Comparison of ENCODE assay signal across 39 mouse cellular contexts in genomic region chr7:140172936-140173335, GRCm38 (mm10). TPM values are rescaled to one million over a fixed set of nuclear protein-coding genes. Genes with fewer than 3 reads are reported as not detected.
DNase-seq lines count a peak whose midpoint lies in the region; ATAC-seq and TF ChIP-seq lines count a peak whose summit lies in the region.
"Had no signal": no experiment of that assay in that cellular context is flagged by ENCODE, and none has a peak within 500 bp of the region (broad histone marks: within the 10 kb centered on the region; RNA-seq: fewer than 3 reads in every experiment).

TSS of gene Olfr523 (plus strand) at chr7:140173217.

- no peaks in the 10 kb centered on the region for H3K4me1 ChIP-seq in hindbrain, postnatal 0 days (ENCODE audit: insufficient read depth, low read length)
- no peaks in the 10 kb centered on the region for H3K4me1 ChIP-seq in hindbrain, embryonic 12.5 days
- no peaks in the 10 kb centered on the region for H3K4me1 ChIP-seq in heart, embryonic 10.5 days
- H3K4me1 ChIP-seq: heart, embryonic 12.5 days; hindbrain, embryonic 15.5 days; liver, embryonic 15.5 days; midbrain, embryonic 10.5 days; neural tube, embryonic 12.5 days had no signal

- no peak within 1 kb of the TSS for H3K4me2 ChIP-seq in hindbrain, postnatal 0 days (ENCODE audit: low read depth, low read length)
- no peak within 1 kb of the TSS for H3K4me2 ChIP-seq in hindbrain, embryonic 12.5 days (replicated peaks)
- H3K4me2 ChIP-seq: heart, embryonic 12.5 days; hindbrain, embryonic 15.5 days; liver, embryonic 15.5 days; lung, embryonic 14.5 days; neural tube, embryonic 12.5 days had no signal

- DNase-seq in hindbrain, postnatal 0 days (ENCODE audit: low spot score), result peak; percentile 15
- peak; percentile 77 for DNase-seq in cerebellum, adult 11-12 months
- DNase-seq in cerebellum, adult 9-11 months, result peak; percentile 82
- no peak for DNase-seq in frontal cortex, adult 2 months (ENCODE audit: extremely low spot score in 1 of 2, low spot score in 1 of 2)
- DNase-seq in kidney, adult 9 months, result no peak
- DNase-seq in heart, embryonic 10.5 days (ENCODE audit: low spot score), result no peak
- DNase-seq: adrenal gland, postnatal 10 days; gastrocnemius, postnatal 14 days; heart, adult 18-20 months; kidney, adult 18-20 months; kidney, postnatal 4 days; layer of hippocampus, postnatal 36 days; lung, embryonic 14.5 days; lung, postnatal 14 days; right cerebral cortex, adult 18-20 months; thymus, adult 18-20 months; thymus, postnatal 25 days had no signal

- no peaks in the 10 kb centered on the region for H3K9me3 ChIP-seq in hindbrain, postnatal 0 days (ENCODE audit: low read length)
- H3K9me3 ChIP-seq in hindbrain, embryonic 12.5 days (replicated peaks), result no peaks in the 10 kb centered on the region
- H3K9me3 ChIP-seq in heart, embryonic 10.5 days, result no peaks in the 10 kb centered on the region
- H3K9me3 ChIP-seq: heart, embryonic 12.5 days; hindbrain, embryonic 15.5 days; liver, embryonic 15.5 days; midbrain, embryonic 10.5 days; neural tube, embryonic 12.5 days had no signal

- no peaks in the 10 kb centered on the region for H3K27me3 ChIP-seq in hindbrain, postnatal 0 days (ENCODE audit: insufficient read depth, low read length)
- no peaks in the 10 kb centered on the region for H3K27me3 ChIP-seq in hindbrain, embryonic 12.5 days
- H3K27me3 ChIP-seq in heart, embryonic 10.5 days (ENCODE audit: insufficient read depth, poor library complexity, severe bottlenecking), result peaks cover 5% of the 10 kb centered on the region; the same call in 1 of the 2 replicates
- H3K27me3 ChIP-seq: heart, embryonic 12.5 days; hindbrain, embryonic 15.5 days; liver, embryonic 15.5 days; neural tube, embryonic 12.5 days; Patski had no signal

- no peak within 1 kb of the TSS for H3K4me3 ChIP-seq in hindbrain, postnatal 0 days (ENCODE audit: low read length)
- H3K4me3 ChIP-seq in hindbrain, embryonic 12.5 days, result no peak within 1 kb of the TSS
- H3K4me3 ChIP-seq in heart, embryonic 10.5 days, result no peak within 1 kb of the TSS
- H3K4me3 ChIP-seq: erythroblast, embryonic 14.5 days; heart, embryonic 12.5 days; hindbrain, embryonic 15.5 days; liver, embryonic 15.5 days; midbrain, embryonic 10.5 days; myocyte; neural tube, embryonic 12.5 days had no signal

- WGBS in hindbrain, postnatal 0 days, result 47% methylated on average over 1 of the region's 1 CpGs
- WGBS in hindbrain, embryonic 12.5 days, result 63% methylated on average over 1 of the region's 1 CpGs
- WGBS in heart, embryonic 10.5 days, result 50% methylated on average over 1 of the region's 1 CpGs

- H3K36me3 ChIP-seq in hindbrain, postnatal 0 days (ENCODE audit: insufficient read depth, low read length), result no peaks in the 10 kb centered on the region
- H3K36me3 ChIP-seq in hindbrain, embryonic 12.5 days, result no peaks in the 10 kb centered on the region
- no peaks in the 10 kb centered on the region for H3K36me3 ChIP-seq in heart, embryonic 10.5 days
- H3K36me3 ChIP-seq: heart, embryonic 12.5 days; hindbrain, embryonic 15.5 days; liver, embryonic 15.5 days; midbrain, embryonic 10.5 days; neural tube, embryonic 12.5 days had no signal

- no peak within 1 kb of the TSS for H3K9ac ChIP-seq in hindbrain, postnatal 0 days (replicated peaks; ENCODE audit: low read length)
- H3K9ac ChIP-seq in hindbrain, embryonic 12.5 days, result no peak within 1 kb of the TSS
- H3K9ac ChIP-seq: heart, embryonic 12.5 days; hindbrain, embryonic 15.5 days; liver, embryonic 15.5 days; lung, embryonic 14.5 days; neural tube, embryonic 12.5 days had no signal

- no peak for TF ChIP-seq CTCF in hindbrain, postnatal 0 days (IDR thresholded peaks at IDR 0.05; ENCODE audit: low read depth)

- H3K27ac ChIP-seq in hindbrain, postnatal 0 days, result no peak within 1 kb of the TSS
- H3K27ac ChIP-seq in hindbrain, embryonic 12.5 days, result no peak within 1 kb of the TSS
- no peak within 1 kb of the TSS for H3K27ac ChIP-seq in heart, embryonic 10.5 days
- H3K27ac ChIP-seq: hindbrain, embryonic 15.5 days; kidney, postnatal 0 days; liver, embryonic 15.5 days; midbrain, embryonic 10.5 days; neural tube, embryonic 12.5 days; stomach, postnatal 0 days had no signal

- 0 out of 2 replicates have a peak, but pooled peaks have one; percentile 38 for ATAC-seq in hindbrain, postnatal 0 days
- no peak for ATAC-seq in hindbrain, embryonic 12.5 days (ENCODE audit: low FRiP score)
- ATAC-seq: forebrain, embryonic 16.5 days; midbrain, embryonic 16.5 days; Patski had no signal

RNA-seq across cellular contexts. Expression of gene Olfr523, which starts in this region (rescaled TPM):
- not detected in 2 replicates for total RNA-seq in hindbrain, postnatal 0 days (2014; rRNA removed)
- polyA plus RNA-seq in hindbrain, postnatal 0 days (2015; fragmentation: Nextera tagmentation; extraction: Ambion mirVana), result not detected in 2 replicates
- not detected in 2 replicates for polyA plus RNA-seq in hindbrain, embryonic 12.5 days (2016; fragmentation: Nextera tagmentation; extraction: Ambion mirVana)
- 0.04 and 0.08 TPM in 2 replicates for polyA plus RNA-seq in frontal cortex, adult 2 months (2012; rRNA removed)
- not detected in 2 replicates for polyA plus RNA-seq in heart, embryonic 10.5 days (2016; fragmentation: Nextera tagmentation; extraction: Ambion mirVana)
- total RNA-seq: adrenal gland, postnatal 10 days; common myeloid progenitor, adult 5-6 weeks; gastrocnemius, postnatal 14 days; heart, adult 18-20 months; hematopoietic stem cell, adult 5-6 weeks; liver, adult 2 months; megakaryocyte progenitor cell, adult 5-6 weeks; MEL had no signal
- polyA plus RNA-seq: erythroblast, embryonic 14.5 days; forebrain, embryonic 11.5 days; forebrain, embryonic 16.5 days; heart, embryonic 12.5 days; heart, postnatal 0 days; hindbrain, embryonic 15.5 days; intestine, embryonic 14.5 days; kidney, postnatal 0 days; limb, embryonic 11.5 days; liver, adult 2 months; liver, embryonic 15.5 days; lung, embryonic 14.5 days; midbrain, embryonic 10.5 days; midbrain, embryonic 16.5 days; myocyte; neural tube, embryonic 12.5 days; Patski; stomach, postnatal 0 days had no signal

Comparison
In these comparisons a context has a peak if more than half of its experiments do, and no peak if none do; other contexts are left out.
1. Peak in DNase-seq and ATAC-seq in hindbrain, postnatal 0 days; RNA of the gene not detected or under 1 TPM.
2. DNase-seq: peak in cerebellum, adult 11-12 months (single experiment) and cerebellum, adult 9-11 months (single experiment); none in frontal cortex, adult 2 months (0 of 2), kidney, adult 9 months (single experiment) and heart, embryonic 10.5 days (single experiment).